Mouse (Mus musculus): ENCODE measurements around the gene Bcl2l12. TPM values are rescaled to one million over a fixed set of nuclear protein-coding genes. Genes with fewer than 3 reads are reported as not detected.

Bcl2l12 gene
- polyA plus RNA-seq, 1 experiment from 2014 or later = 70.6 TPM

GRCm38 (mm10) chr7:44962831-44963230, 35.7 kb downstream of the Bcl2l12 start:
- DNase-seq (ENCODE audit: low spot score) = peak; percentile 32
- H3K9ac ChIP-seq (ENCODE audit: low read length) = no peak overlapping the region
- H3K36me3 ChIP-seq (ENCODE audit: control insufficient read depth, insufficient read depth, low read length) = no peaks in the 10 kb centered on the region; the same call in 1 of the 2 replicates
- H3K27me3 ChIP-seq (ENCODE audit: control insufficient read depth, insufficient read depth, low read length) = no peaks in the 10 kb centered on the region
- no peaks in the 10 kb centered on the region for H3K9me3 ChIP-seq (ENCODE audit: control insufficient read depth, low read length)
- H3K4me3 ChIP-seq (ENCODE audit: low read depth, low read length) = no peak overlapping the region
- 89% methylated on average over 5 of the region's 5 CpGs for WGBS
- no peak overlapping the region for H3K4me2 ChIP-seq (ENCODE audit: low read depth, low read length, severe bottlenecking)
- no peak for ATAC-seq (replicated peaks; ENCODE audit: low FRiP score)
- H3K4me1 ChIP-seq (replicated peaks; ENCODE audit: control insufficient read depth, insufficient read depth, low read length) = no peaks in the 10 kb centered on the region
- H3K27ac ChIP-seq (ENCODE audit: low read depth, low read length) = no peak overlapping the region

DNA sequence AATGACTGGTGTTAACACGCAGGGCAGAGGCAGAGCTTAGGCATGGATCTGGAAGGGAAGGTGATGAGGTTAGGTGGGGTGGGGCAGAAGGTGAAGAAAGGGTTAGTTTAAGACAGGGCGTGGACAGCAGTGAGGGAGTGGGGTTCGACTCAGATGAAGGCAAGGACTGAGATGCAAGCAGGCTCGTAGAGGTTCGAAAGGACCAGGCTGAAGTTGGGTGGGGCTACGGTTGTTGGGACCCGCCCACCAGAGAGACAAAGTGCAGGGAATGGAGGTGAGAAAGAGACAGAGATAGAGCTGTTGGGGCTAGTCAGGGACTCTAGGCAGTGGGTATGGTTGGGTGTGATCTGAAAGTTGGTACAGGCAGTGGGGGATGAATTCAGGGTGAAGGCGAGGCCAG, 36.2 kb downstream of the Bcl2l12 start:
- H3K4me2 ChIP-seq (ENCODE audit: low read depth, low read length, severe bottlenecking) = no peak overlapping the region
- H3K27ac ChIP-seq (ENCODE audit: low read depth, low read length) = no peak overlapping the region
- DNase-seq (ENCODE audit: low spot score) (no peak), ATAC-seq (replicated peaks; ENCODE audit: low FRiP score) (no peak)
- no peaks in the 10 kb centered on the region; the same call in 1 of the 2 replicates for H3K36me3 ChIP-seq (ENCODE audit: control insufficient read depth, insufficient read depth, low read length)
- H3K9me3 ChIP-seq (ENCODE audit: control insufficient read depth, low read length) = no peaks in the 10 kb centered on the region
- H3K9ac ChIP-seq (ENCODE audit: low read length) = no peak overlapping the region
- no peak overlapping the region for H3K4me3 ChIP-seq (ENCODE audit: low read depth, low read length)
- WGBS = 86% methylated on average over 8 of the region's 8 CpGs
- no peaks in the 10 kb centered on the region for H3K4me1 ChIP-seq (replicated peaks; ENCODE audit: control insufficient read depth, insufficient read depth, low read length)
- no peaks in the 10 kb centered on the region for H3K27me3 ChIP-seq (ENCODE audit: control insufficient read depth, insufficient read depth, low read length)

DNA sequence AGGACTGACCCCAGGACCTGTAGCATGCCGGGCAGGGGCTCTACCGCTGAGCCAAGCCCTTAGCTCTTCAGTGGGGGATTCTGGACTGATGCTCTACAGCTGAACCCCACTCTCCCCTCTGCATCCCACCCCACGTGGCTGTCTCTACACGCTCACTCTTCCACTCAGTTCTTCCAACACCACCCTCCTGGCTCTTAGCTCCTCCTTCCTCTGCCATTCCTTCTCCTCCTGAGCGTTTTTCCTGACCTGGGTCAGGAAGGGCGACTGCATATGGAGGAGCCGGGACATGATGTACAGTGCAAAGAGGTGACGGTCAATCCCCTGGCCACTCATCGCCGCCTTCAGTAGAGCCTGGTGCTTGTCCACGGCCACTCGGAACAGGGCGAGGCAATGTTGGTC, 38.0 kb downstream of the Bcl2l12 start:
- Histone ChIP-seq H3K4me3 (ENCODE audit: low read depth, low read length) (no peak overlapping the region), H3K9me3 (ENCODE audit: control insufficient read depth, low read length) (no peaks in the 10 kb centered on the region), H3K27me3 (ENCODE audit: control insufficient read depth, insufficient read depth, low read length) (no peaks in the 10 kb centered on the region), H3K27ac (ENCODE audit: low read depth, low read length) (no peak overlapping the region), H3K9ac (ENCODE audit: low read length) (no peak overlapping the region), H3K4me1 (replicated peaks; ENCODE audit: control insufficient read depth, insufficient read depth, low read length) (no peaks in the 10 kb centered on the region), H3K4me2 (ENCODE audit: low read depth, low read length, severe bottlenecking) (no peak overlapping the region), H3K36me3 (ENCODE audit: control insufficient read depth, insufficient read depth, low read length) (no peaks in the 10 kb centered on the region)
- 91% methylated on average over 13 of the region's 13 CpGs for WGBS
- DNase-seq (ENCODE audit: low spot score) (no peak), ATAC-seq (replicated peaks; ENCODE audit: low FRiP score) (no peak)

DNA sequence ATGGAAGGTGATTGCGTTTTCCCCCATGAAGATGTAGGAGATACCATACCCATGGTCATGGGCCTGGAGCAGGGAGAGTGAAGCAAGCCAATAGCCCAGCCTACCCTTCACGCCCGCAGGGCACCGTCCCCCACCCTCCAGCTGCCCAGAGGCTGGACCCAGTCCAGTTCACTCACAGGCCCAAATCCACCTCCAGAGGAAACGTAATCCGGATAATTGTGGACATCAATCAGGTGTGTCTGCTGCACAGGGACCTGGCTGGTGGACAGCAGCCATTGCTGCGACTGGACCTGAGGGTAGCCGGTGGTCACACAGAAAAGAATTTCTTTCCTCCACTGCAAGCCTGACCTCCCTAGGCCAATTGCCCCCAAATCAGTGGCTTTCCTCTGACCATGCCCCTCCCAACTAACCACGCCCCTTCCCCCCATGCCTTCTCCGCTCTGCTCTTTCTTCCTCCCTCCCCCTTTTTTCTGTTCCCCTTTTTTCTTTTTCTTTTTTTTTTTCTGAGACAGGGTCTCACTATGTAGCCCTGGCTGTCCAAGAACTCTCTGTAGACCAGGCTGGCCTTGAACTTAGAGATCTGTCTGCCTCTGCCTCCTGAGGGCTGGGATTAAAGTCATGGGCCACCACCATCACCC, 38.5 kb downstream of the Bcl2l12 start:
- DNase-seq (ENCODE audit: low spot score) (no peak), ATAC-seq (replicated peaks; ENCODE audit: low FRiP score) (no peak)
- Histone ChIP-seq H3K36me3 (ENCODE audit: control insufficient read depth, insufficient read depth, low read length) (no peaks in the 10 kb centered on the region), H3K27ac (ENCODE audit: low read depth, low read length) (no peak overlapping the region), H3K4me2 (ENCODE audit: low read depth, low read length, severe bottlenecking) (no peak overlapping the region), H3K4me1 (replicated peaks; ENCODE audit: control insufficient read depth, insufficient read depth, low read length) (no peaks in the 10 kb centered on the region), H3K9ac (ENCODE audit: low read length) (no peak overlapping the region), H3K4me3 (ENCODE audit: low read depth, low read length) (no peak overlapping the region), H3K9me3 (ENCODE audit: control insufficient read depth, low read length) (no peaks in the 10 kb centered on the region), H3K27me3 (ENCODE audit: control insufficient read depth, insufficient read depth, low read length) (no peaks in the 10 kb centered on the region)
- 87% methylated on average over 10 of the region's 10 CpGs for WGBS

- Histone ChIP-seq H3K4me2 (ENCODE audit: low read depth, low read length, severe bottlenecking) (no peak overlapping the region), H3K9me3 (ENCODE audit: control insufficient read depth, low read length) (no peaks in the 10 kb centered on the region), H3K36me3 (ENCODE audit: control insufficient read depth, insufficient read depth, low read length) (no peaks in the 10 kb centered on the region), H3K9ac (ENCODE audit: low read length) (no peak overlapping the region), H3K4me3 (ENCODE audit: low read depth, low read length) (no peak overlapping the region), H3K27ac (ENCODE audit: low read depth, low read length) (no peak overlapping the region), H3K27me3 (ENCODE audit: control insufficient read depth, insufficient read depth, low read length) (no peaks in the 10 kb centered on the region), H3K4me1 (replicated peaks; ENCODE audit: control insufficient read depth, insufficient read depth, low read length) (no peaks in the 10 kb centered on the region)
- 92% methylated on average over 8 of the region's 8 CpGs for WGBS
- DNase-seq (ENCODE audit: low spot score) (no peak), ATAC-seq (replicated peaks; ENCODE audit: low FRiP score) (no peak)
Observed at GRCm38 (mm10) chr7:44959281-44959680, 39.2 kb downstream of the Bcl2l12 start.

GRCm38 (mm10) chr7:44958208-44958607, 40.3 kb downstream of the Bcl2l12 start:
- H3K36me3 ChIP-seq (ENCODE audit: control insufficient read depth, insufficient read depth, low read length) = no peaks in the 10 kb centered on the region
- no peak overlapping the region for H3K9ac ChIP-seq (ENCODE audit: low read length)
- no peaks in the 10 kb centered on the region for H3K4me1 ChIP-seq (replicated peaks; ENCODE audit: control insufficient read depth, insufficient read depth, low read length)
- no peak for DNase-seq (ENCODE audit: low spot score)
- no peaks in the 10 kb centered on the region for H3K9me3 ChIP-seq (ENCODE audit: control insufficient read depth, low read length)
- H3K4me3 ChIP-seq (ENCODE audit: low read depth, low read length) = no peak overlapping the region
- H3K4me2 ChIP-seq (ENCODE audit: low read depth, low read length, severe bottlenecking) = no peak overlapping the region
- no peaks in the 10 kb centered on the region for H3K27me3 ChIP-seq (ENCODE audit: control insufficient read depth, insufficient read depth, low read length)
- 66% methylated on average over 7 of the region's 7 CpGs for WGBS
- H3K27ac ChIP-seq (ENCODE audit: low read depth, low read length) = no peak overlapping the region
- ATAC-seq (replicated peaks; ENCODE audit: low FRiP score) = no peak

GRCm38 (mm10) chr7:44957183-44957835, 41.2 kb downstream of the Bcl2l12 start:
- no peak overlapping the region for H3K27ac ChIP-seq (ENCODE audit: low read depth, low read length)
- no peak for DNase-seq (ENCODE audit: low spot score)
- H3K36me3 ChIP-seq (ENCODE audit: control insufficient read depth, insufficient read depth, low read length) = no peaks in the 10 kb centered on the region
- ATAC-seq (replicated peaks; ENCODE audit: low FRiP score) = no peak
- H3K9ac ChIP-seq (ENCODE audit: low read length) = no peak overlapping the region
- H3K4me3 ChIP-seq (ENCODE audit: low read depth, low read length) = no peak overlapping the region
- no peaks in the 10 kb centered on the region for H3K9me3 ChIP-seq (ENCODE audit: control insufficient read depth, low read length)
- peaks cover 4% of the 10 kb centered on the region for H3K4me1 ChIP-seq (replicated peaks; ENCODE audit: control insufficient read depth, insufficient read depth, low read length)
- no peak overlapping the region for H3K4me2 ChIP-seq (ENCODE audit: low read depth, low read length, severe bottlenecking)
- H3K27me3 ChIP-seq (ENCODE audit: control insufficient read depth, insufficient read depth, low read length) = no peaks in the 10 kb centered on the region
- 76% methylated on average over 20 of the region's 20 CpGs for WGBS

DNA sequence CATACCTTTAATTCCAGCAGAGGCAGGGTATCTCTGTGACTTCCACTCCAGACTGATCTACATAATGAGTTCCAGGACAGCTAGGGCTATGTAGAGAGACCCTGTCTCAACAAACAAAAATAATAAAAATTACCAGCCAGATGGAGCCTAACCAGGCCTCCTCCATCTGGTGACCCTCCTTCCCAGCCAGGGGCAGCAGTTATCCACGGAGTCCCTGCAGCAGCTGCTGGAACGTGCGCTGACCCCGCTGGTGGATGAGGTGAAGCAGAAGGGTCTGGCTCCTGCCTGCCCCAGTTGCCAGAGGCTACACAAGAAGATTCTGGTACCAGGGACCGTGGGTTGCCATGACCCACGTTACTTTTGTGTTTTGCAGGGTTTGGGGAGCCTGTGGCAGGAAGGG, 42.2 kb downstream of the Bcl2l12 start:
- H3K27me3 ChIP-seq (ENCODE audit: control insufficient read depth, insufficient read depth, low read length) = peaks cover under 1% of the 10 kb centered on the region; the same call in 1 of the 2 replicates
- no peak overlapping the region for H3K9ac ChIP-seq (ENCODE audit: low read length)
- 56% methylated on average over 6 of the region's 6 CpGs for WGBS
- no peak overlapping the region for H3K27ac ChIP-seq (ENCODE audit: low read depth, low read length)
- no peaks in the 10 kb centered on the region for H3K36me3 ChIP-seq (ENCODE audit: control insufficient read depth, insufficient read depth, low read length)
- DNase-seq (ENCODE audit: low spot score) (no peak), ATAC-seq (replicated peaks; ENCODE audit: low FRiP score) (no peak)
- peaks cover 10% of the 10 kb centered on the region for H3K4me1 ChIP-seq (replicated peaks; ENCODE audit: control insufficient read depth, insufficient read depth, low read length)
- no peak overlapping the region for H3K4me3 ChIP-seq (ENCODE audit: low read depth, low read length)
- H3K4me2 ChIP-seq (ENCODE audit: low read depth, low read length, severe bottlenecking) = no peak overlapping the region
- no peaks in the 10 kb centered on the region for H3K9me3 ChIP-seq (ENCODE audit: control insufficient read depth, low read length)

GRCm38 (mm10) chr7:44955628-44956027, 42.9 kb downstream of the Bcl2l12 start:
- no peak for DNase-seq (ENCODE audit: low spot score)
- no peak overlapping the region for H3K27ac ChIP-seq (ENCODE audit: low read depth, low read length)
- 53% methylated on average over 5 of the region's 5 CpGs for WGBS

More at GRCm38 (mm10) chr7:44955628-44956027, 42.9 kb downstream of the Bcl2l12 start:
- Histone ChIP-seq H3K9me3 (ENCODE audit: control insufficient read depth, low read length) (no peaks in the 10 kb centered on the region), H3K27me3 (ENCODE audit: control insufficient read depth, insufficient read depth, low read length) (peaks cover 6% of the 10 kb centered on the region), H3K9ac (ENCODE audit: low read length) (no peak overlapping the region), H3K36me3 (ENCODE audit: control insufficient read depth, insufficient read depth, low read length) (no peaks in the 10 kb centered on the region), H3K4me3 (ENCODE audit: low read depth, low read length) (no peak overlapping the region), H3K4me1 (replicated peaks; ENCODE audit: control insufficient read depth, insufficient read depth, low read length) (peaks cover 10% of the 10 kb centered on the region), H3K4me2 (ENCODE audit: low read depth, low read length, severe bottlenecking) (no peak overlapping the region)
- ATAC-seq (replicated peaks; ENCODE audit: low FRiP score) = no peak
